Comparison of ENCODE assay signal across 8 mouse cellular contexts in the genomic region with DNA sequence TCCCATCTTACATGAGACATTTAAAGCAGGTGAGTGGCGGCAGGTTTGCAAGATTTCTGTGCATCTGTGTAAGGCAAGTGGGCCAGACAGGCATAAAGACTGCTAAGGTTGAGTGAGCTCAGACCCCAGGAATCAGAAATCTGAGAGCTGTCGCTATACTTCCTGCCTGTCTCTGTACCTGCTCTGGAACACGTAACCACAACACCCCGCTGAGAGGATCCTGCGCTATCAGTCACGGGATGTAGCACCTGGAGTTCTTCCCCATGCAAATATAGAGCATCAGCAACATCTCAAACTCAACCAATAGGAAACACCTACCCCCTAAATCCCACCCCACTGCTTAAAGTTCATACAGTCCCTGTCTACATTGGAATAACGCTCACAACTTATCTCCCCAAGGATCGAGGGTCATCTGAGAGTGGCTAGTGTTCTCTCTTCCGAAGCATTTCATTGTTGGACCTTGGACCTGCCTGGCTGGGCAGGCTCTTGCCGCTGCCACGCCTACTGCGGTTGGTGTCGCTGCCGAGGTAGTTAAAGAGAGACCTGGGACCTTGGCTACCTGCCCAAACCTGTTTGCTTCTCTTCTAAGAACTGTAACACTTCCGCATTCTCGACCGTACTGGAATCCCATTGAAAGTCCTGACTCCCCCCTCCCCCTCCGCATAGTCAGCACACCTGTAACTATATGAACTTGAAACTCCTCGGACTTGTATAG. TPM values are rescaled to one million over a fixed set of nuclear protein-coding genes. Genes with fewer than 3 reads are reported as not detected.
DNase-seq lines count a peak whose midpoint lies in the region; ATAC-seq lines count a peak whose summit lies in the region.

No protein-coding gene starts in this region.

- no peak overlapping the region for H3K27ac ChIP-seq in liver, embryonic 12.5 days

- no peak overlapping the region for H3K9ac ChIP-seq in liver, embryonic 12.5 days

- peak; percentile 92 for ATAC-seq in inflammation-experienced regulatory T-cells, adult 6 months
- ATAC-seq in liver, embryonic 12.5 days = peak; percentile 30; the same call in 1 of the 2 replicates

- H3K4me3 ChIP-seq in liver, embryonic 12.5 days = 0 out of 2 replicates have a peak overlapping the region, but pooled peaks have one; percentile 14

- peaks cover 6% of the 10 kb centered on the region; the same call in 1 of the 2 replicates for H3K4me1 ChIP-seq in liver, embryonic 12.5 days

- H3K4me2 ChIP-seq in liver, embryonic 12.5 days = peak overlapping the region; percentile 40

- WGBS in liver, embryonic 12.5 days (ENCODE audit: insufficient replicate concordance) = 13% methylated on average over 19 of the region's 19 CpGs

- H3K36me3 ChIP-seq in liver, embryonic 12.5 days = no peaks in the 10 kb centered on the region

- H3K9me3 ChIP-seq in liver, embryonic 12.5 days (replicated peaks) = no peaks in the 10 kb centered on the region

- peaks cover 23% of the 10 kb centered on the region for H3K27me3 ChIP-seq in liver, embryonic 12.5 days (replicated peaks)

- DNase-seq in CD8-positive naive resting alpha-beta T cell, adult 2 months (ENCODE audit: low read depth in 2 of 2, low spot score in 2 of 2) = peak; percentile 58 to 68
- DNase-seq in T-cell, adult 2 months (ENCODE audit: low spot score) = peak; percentile 86
- peak; percentile 59 to 70 for DNase-seq in spleen, postnatal 36 days (ENCODE audit: low spot score in 2 of 2)
- DNase-seq in frontal cortex, postnatal 36 days (ENCODE audit: low spot score in 2 of 2) = no peak
- no peak for DNase-seq in MN1 (ENCODE audit: low spot score)
- DNase-seq in frontal cortex, postnatal 14 days (ENCODE audit: low spot score in 2 of 2) = no peak

RNA-seq across cellular contexts. Expression of a gene that starts 7.7 kb away (rescaled TPM):
- 100 to 1,000 TPM; 274 to 332 (median 300) TPM for polyA plus RNA-seq in inflammation-experienced regulatory T-cells, adult 6 months (2017; shearing (Covaris generic))
- 384 and 391 TPM in 2 replicates for polyA plus RNA-seq in liver, embryonic 12.5 days (2016; fragmentation: Nextera tagmentation; extraction: Ambion mirVana)

RNA-seq across cellular contexts. Expression of a gene that starts 10.3 kb away (rescaled TPM):
- not detected for polyA plus RNA-seq in inflammation-experienced regulatory T-cells, adult 6 months (2017; shearing (Covaris generic))
- not detected in 2 replicates for polyA plus RNA-seq in liver, embryonic 12.5 days (2016; fragmentation: Nextera tagmentation; extraction: Ambion mirVana)

RNA-seq across cellular contexts. Expression of a gene that starts 58.7 kb away (rescaled TPM):
- 100 to 1,000 TPM; 144 to 447 (median 399) TPM for polyA plus RNA-seq in inflammation-experienced regulatory T-cells, adult 6 months (2017; shearing (Covaris generic))
- polyA plus RNA-seq in liver, embryonic 12.5 days (2016; fragmentation: Nextera tagmentation; extraction: Ambion mirVana) = 3.8 and 4.4 TPM in 2 replicates

Comparison
In these comparisons a context has a peak if more than half of its experiments do, and no peak if none do; other contexts are left out.
1. DNase-seq: peak in CD8-positive naive resting alpha-beta T cell, adult 2 months (2 of 2), T-cell, adult 2 months (single experiment) and spleen, postnatal 36 days (2 of 2); none in frontal cortex, postnatal 36 days (0 of 2), MN1 (single experiment) and frontal cortex, postnatal 14 days (0 of 2).
2. RNA of a gene that starts 58.7 kb away (polyA plus RNA-seq): 144 to 447 TPM in inflammation-experienced regulatory T-cells, adult 6 months; 3.8 to 4.4 TPM in liver, embryonic 12.5 days; every median in the first group is over 10 times any median in the second.